Mouse (Mus musculus) thymus, adult 2 months (tissue): ENCODE results near the gene Cd83.

Experiments used
- CTCF ChIP-seq: fragments of 200-500 bp; IDR thresholded peaks from 2 replicates; pipeline ENCODE4 v1.5.1; 2012; ENCODE audit warnings: mild to moderate bottlenecking, control low read depth, low read length, moderate library complexity, borderline replicate concordance; ENCODE audit not compliant: control insufficient read depth, poor library complexity, insufficient read depth; ENCODE audit errors: extremely low read depth
- POLR2A ChIP-seq: fragments of 200-500 bp; IDR thresholded peaks from 2 replicates; pipeline ENCODE4 v1.6.1; 2012; ENCODE audit warnings: mild to moderate bottlenecking, low read length, control low read depth, moderate library complexity; ENCODE audit not compliant: control insufficient read depth, poor library complexity, insufficient read depth; ENCODE audit errors: extremely low read depth

DNA sequence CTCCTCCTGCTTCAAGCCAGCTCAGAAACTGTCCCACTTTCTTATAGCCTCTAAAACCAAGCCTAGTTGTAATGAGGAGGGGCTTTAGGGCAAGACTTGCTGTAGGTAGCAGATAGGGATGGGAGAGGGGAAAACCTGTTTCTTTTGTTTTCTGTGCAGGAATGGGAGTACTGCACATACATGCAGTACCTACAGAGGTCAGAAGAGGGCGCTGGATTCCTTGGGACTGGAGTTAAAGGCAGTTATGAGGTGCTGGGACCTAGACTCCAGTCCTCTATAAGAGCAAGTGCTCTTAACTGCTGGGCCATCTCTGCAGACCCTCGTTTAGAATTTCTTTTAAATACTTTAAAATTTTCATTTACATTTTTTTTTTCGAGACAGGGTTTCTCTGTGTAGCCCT is 41.9 kb upstream of the Cd83 start:
- TF ChIP-seq CTCF (no peak), POLR2A (no peak)
